Mouse (Mus musculus): Measurements from ENCODE around the gene 4930519G04Rik. TPM values are rescaled to one million over a fixed set of nuclear protein-coding genes. Genes with fewer than 3 reads are reported as not detected.
A peak's percentile ranks its signal among the peaks of the same experiment; 100 is the strongest.
"Not testable (repeated sequence)": the region's sequence is repeated elsewhere in the genome, so short reads cannot be mapped to it uniquely, and the experiment has no call there.

The 4930519G04Rik gene
- polyA plus RNA-seq, 1 experiment from 2014 or later, result not detected

- WGBS, result 54% methylated on average over 8 of the region's 8 CpGs
- ATAC-seq (replicated peaks; ENCODE audit: insufficient number of reproducible peaks, insufficient read depth, low FRiP score, low read depth), result 0 out of 2 replicates have a peak, but pooled peaks have one; percentile 39
- Histone ChIP-seq H3K36me3 (no peaks in the 10 kb centered on the region), H3K4me2 (no peak overlapping the region), H3K4me3 (no peak overlapping the region), H3K27me3 (no peaks in the 10 kb centered on the region), H3K9ac (no peak overlapping the region), H3K4me1 (replicated peaks) (no peaks in the 10 kb centered on the region), H3K9me3 (replicated peaks) (no peaks in the 10 kb centered on the region), H3K27ac (no peak overlapping the region)
Observed at GRCm38 (mm10) chr5:114914855-114915254, 61.4 kb downstream of the 4930519G04Rik start.

GRCm38 (mm10) chr5:114915854-114916253, 62.4 kb downstream of the 4930519G04Rik start:
- WGBS, result 78% methylated on average over 5 of the region's 5 CpGs
- H3K9me3 ChIP-seq (replicated peaks), result no peaks in the 10 kb centered on the region
- H3K4me1 ChIP-seq (replicated peaks), result no peaks in the 10 kb centered on the region
- no peak overlapping the region for H3K4me3 ChIP-seq
- no peak overlapping the region for H3K4me2 ChIP-seq
- no peak overlapping the region for H3K27ac ChIP-seq
- no peak overlapping the region for H3K9ac ChIP-seq
- no peak for ATAC-seq (replicated peaks; ENCODE audit: insufficient number of reproducible peaks, insufficient read depth, low FRiP score, low read depth)
- H3K27me3 ChIP-seq, result no peaks in the 10 kb centered on the region
- no peaks in the 10 kb centered on the region for H3K36me3 ChIP-seq

GRCm38 (mm10) chr5:114916777-114917176, 63.3 kb downstream of the 4930519G04Rik start:
- WGBS, result 78% methylated on average over 4 of the region's 4 CpGs
- Histone ChIP-seq H3K9me3 (replicated peaks) (no peaks in the 10 kb centered on the region), H3K4me2 (no peak overlapping the region), H3K36me3 (no peaks in the 10 kb centered on the region), H3K4me3 (no peak overlapping the region), H3K27me3 (no peaks in the 10 kb centered on the region), H3K27ac (no peak overlapping the region), H3K4me1 (replicated peaks) (no peaks in the 10 kb centered on the region), H3K9ac (no peak overlapping the region)
- no peak for ATAC-seq (replicated peaks; ENCODE audit: insufficient number of reproducible peaks, insufficient read depth, low FRiP score, low read depth)

GRCm38 (mm10) chr5:114917357-114917756, 63.9 kb downstream of the 4930519G04Rik start:
- not testable (repeated sequence) for H3K4me1 ChIP-seq (replicated peaks); H3K4me2 ChIP-seq; H3K9me3 ChIP-seq (replicated peaks); H3K4me3 ChIP-seq; H3K9ac ChIP-seq; H3K27ac ChIP-seq; H3K36me3 ChIP-seq; ATAC-seq (replicated peaks; ENCODE audit: insufficient number of reproducible peaks, insufficient read depth, low FRiP score, low read depth); H3K27me3 ChIP-seq
- 87% methylated on average over 5 of the region's 5 CpGs for WGBS

GRCm38 (mm10) chr5:114921551-114922365, 68.3 kb downstream of the 4930519G04Rik start:
- Histone ChIP-seq H3K27me3 (no peaks in the 10 kb centered on the region), H3K4me1 (replicated peaks) (no peaks in the 10 kb centered on the region), H3K36me3 (no peaks in the 10 kb centered on the region), H3K9me3 (replicated peaks) (no peaks in the 10 kb centered on the region), H3K9ac (no peak overlapping the region), H3K4me2 (no peak overlapping the region), H3K27ac (no peak overlapping the region), H3K4me3 (no peak overlapping the region)
- 62% methylated on average over 19 of the region's 19 CpGs for WGBS
- no peak for ATAC-seq (replicated peaks; ENCODE audit: insufficient number of reproducible peaks, insufficient read depth, low FRiP score, low read depth)

DNA sequence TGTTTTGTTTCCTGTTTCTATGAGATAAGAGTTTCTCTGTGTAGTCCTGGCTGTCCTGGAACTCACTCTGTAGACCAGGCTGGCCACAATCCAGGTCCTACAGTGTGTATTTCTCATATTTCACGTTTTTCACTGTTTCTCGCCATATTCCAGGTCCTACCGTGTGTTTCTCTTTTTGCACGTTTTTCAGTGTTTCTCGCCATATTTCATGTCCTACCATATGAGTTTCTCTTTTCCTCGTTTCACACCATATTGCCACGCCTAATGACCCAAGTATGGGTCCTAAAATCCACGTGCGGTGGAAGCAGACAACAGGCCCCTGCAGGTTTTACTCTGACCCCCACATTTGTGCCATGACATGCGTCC, 68.9 kb downstream of the 4930519G04Rik start:
- H3K4me1 ChIP-seq (replicated peaks), result no peaks in the 10 kb centered on the region
- no peaks in the 10 kb centered on the region for H3K36me3 ChIP-seq
- H3K9me3 ChIP-seq (replicated peaks), result no peaks in the 10 kb centered on the region
- 61% methylated on average over 10 of the region's 10 CpGs for WGBS
- H3K9ac ChIP-seq, result no peak overlapping the region
- ATAC-seq (replicated peaks; ENCODE audit: insufficient number of reproducible peaks, insufficient read depth, low FRiP score, low read depth), result 0 out of 2 replicates have a peak, but pooled peaks have one; percentile 55
- no peaks in the 10 kb centered on the region for H3K27me3 ChIP-seq
- no peak overlapping the region for H3K4me2 ChIP-seq
- no peak overlapping the region for H3K4me3 ChIP-seq
- no peak overlapping the region for H3K27ac ChIP-seq

DNA sequence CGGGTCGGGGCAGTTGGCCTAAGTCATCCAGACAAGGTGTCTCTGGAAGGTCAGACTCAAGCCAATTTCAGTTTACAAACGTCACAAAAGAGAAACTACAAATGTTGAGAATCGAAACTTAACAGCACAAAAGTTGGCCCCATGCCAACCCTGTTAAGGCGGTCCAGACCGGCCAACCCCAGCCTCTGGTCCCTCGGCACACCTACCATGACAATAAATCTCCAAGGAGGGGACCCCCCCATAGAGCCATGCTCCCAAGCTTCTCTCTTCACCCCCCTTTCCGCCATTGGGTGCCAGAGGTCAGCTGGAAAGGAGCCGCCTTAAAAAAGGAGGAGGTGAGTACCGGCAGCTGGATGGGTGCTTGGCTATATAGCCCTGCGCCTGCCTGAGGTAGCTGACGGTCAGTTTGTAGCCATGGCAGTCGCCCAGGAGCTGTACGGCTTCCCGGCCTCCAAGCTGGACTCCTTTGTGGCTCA, 69.6 kb downstream of the 4930519G04Rik start, which contains the start of gene Oasl1:
Gene Oasl1, plus strand, starts transcription at position 243 of the 476 bp plus-strand sequence.
- H3K27ac ChIP-seq, result no peak within 1 kb of the TSS
- H3K4me3 ChIP-seq, result peak within 1 kb of the TSS; percentile 31
- H3K36me3 ChIP-seq, result no peaks in the 10 kb centered on the region
- no peak for ATAC-seq (replicated peaks; ENCODE audit: insufficient number of reproducible peaks, insufficient read depth, low FRiP score, low read depth)
- WGBS, result 29% methylated on average over 15 of the region's 15 CpGs
- no peaks in the 10 kb centered on the region for H3K9me3 ChIP-seq (replicated peaks)
- H3K27me3 ChIP-seq, result no peaks in the 10 kb centered on the region
- H3K4me2 ChIP-seq, result peak within 1 kb of the TSS; percentile 58
- H3K9ac ChIP-seq, result no peak within 1 kb of the TSS
- H3K4me1 ChIP-seq (replicated peaks), result no peaks in the 10 kb centered on the region

- Histone ChIP-seq H3K4me1 (replicated peaks) (no peaks in the 10 kb centered on the region), H3K4me2 (no peak overlapping the region), H3K9me3 (replicated peaks) (no peaks in the 10 kb centered on the region), H3K4me3 (no peak overlapping the region), H3K36me3 (no peaks in the 10 kb centered on the region), H3K27me3 (no peaks in the 10 kb centered on the region), H3K27ac (no peak overlapping the region), H3K9ac (no peak overlapping the region)
- WGBS, result 83% methylated on average over 1 of the region's 1 CpGs
- ATAC-seq (replicated peaks; ENCODE audit: insufficient number of reproducible peaks, insufficient read depth, low FRiP score, low read depth), result no peak
Observed at GRCm38 (mm10) chr5:114926153-114926684, 72.8 kb downstream of the 4930519G04Rik start.

GRCm38 (mm10) chr5:114926753-114927152, 73.3 kb downstream of the 4930519G04Rik start:
- no peaks in the 10 kb centered on the region for H3K9me3 ChIP-seq (replicated peaks)
- no peak overlapping the region for H3K4me3 ChIP-seq
- H3K27me3 ChIP-seq, result no peaks in the 10 kb centered on the region
- no peak overlapping the region for H3K4me2 ChIP-seq
- no peak overlapping the region for H3K9ac ChIP-seq
- 77% methylated on average over 9 of the region's 9 CpGs for WGBS
- H3K27ac ChIP-seq, result no peak overlapping the region
- no peak for ATAC-seq (replicated peaks; ENCODE audit: insufficient number of reproducible peaks, insufficient read depth, low FRiP score, low read depth)
- no peaks in the 10 kb centered on the region for H3K36me3 ChIP-seq
- no peaks in the 10 kb centered on the region for H3K4me1 ChIP-seq (replicated peaks)

GRCm38 (mm10) chr5:114931626-114932025, 78.2 kb downstream of the 4930519G04Rik start:
- no peak overlapping the region for H3K4me2 ChIP-seq
- no peaks in the 10 kb centered on the region for H3K4me1 ChIP-seq (replicated peaks)
- no peaks in the 10 kb centered on the region for H3K9me3 ChIP-seq (replicated peaks)
- no peak overlapping the region for H3K9ac ChIP-seq
- H3K36me3 ChIP-seq, result no peaks in the 10 kb centered on the region
- no peak overlapping the region for H3K4me3 ChIP-seq
- no peaks in the 10 kb centered on the region for H3K27me3 ChIP-seq
- ATAC-seq (replicated peaks; ENCODE audit: insufficient number of reproducible peaks, insufficient read depth, low FRiP score, low read depth), result no peak
- no peak overlapping the region for H3K27ac ChIP-seq
- WGBS, result 56% methylated on average over 5 of the region's 5 CpGs

- Histone ChIP-seq H3K36me3 (no peaks in the 10 kb centered on the region), H3K4me2 (no peak overlapping the region), H3K9ac (no peak overlapping the region), H3K4me1 (replicated peaks) (no peaks in the 10 kb centered on the region), H3K4me3 (no peak overlapping the region), H3K27ac (no peak overlapping the region), H3K27me3 (no peaks in the 10 kb centered on the region), H3K9me3 (replicated peaks) (no peaks in the 10 kb centered on the region)
- no peak for ATAC-seq (replicated peaks; ENCODE audit: insufficient number of reproducible peaks, insufficient read depth, low FRiP score, low read depth)
- WGBS, result 77% methylated on average over 8 of the region's 8 CpGs
Observed at GRCm38 (mm10) chr5:114933206-114933605, 79.7 kb downstream of the 4930519G04Rik start.
